Mouse (Mus musculus): ENCODE results near the gene Gbp2. TPM values are rescaled to one million over a fixed set of nuclear protein-coding genes. Genes with fewer than 3 reads are reported as not detected.
A peak's percentile ranks its signal among the peaks of the same experiment; 100 is the strongest.
"Not testable (repeated sequence)": the region's sequence is repeated elsewhere in the genome, so short reads cannot be mapped to it uniquely, and the experiment has no call there.

Gene Gbp2
- polyA plus RNA-seq, 1 experiment from 2014 or later, result 0.10 TPM

- Histone ChIP-seq H3K4me3 (replicated peaks) (no peak overlapping the region), H3K36me3 (no peaks in the 10 kb centered on the region), H3K9me3 (no peaks in the 10 kb centered on the region), H3K9ac (replicated peaks) (no peak overlapping the region), H3K4me2 (no peak overlapping the region), H3K4me1 (replicated peaks) (no peaks in the 10 kb centered on the region), H3K27ac (no peak overlapping the region), H3K27me3 (no peaks in the 10 kb centered on the region)
- WGBS, result 43% methylated on average over 1 of the region's 1 CpGs
- ATAC-seq (ENCODE audit: insufficient number of reproducible peaks, insufficient read depth, low FRiP score, low TSS enrichment, low read depth), result no peak
Observed at GRCm38 (mm10) chr3:142619606-142620005, 796 bp upstream of the Gbp2 start.

GRCm38 (mm10) chr3:142620956-142621562, 657 bp downstream of the Gbp2 start:
- no peaks in the 10 kb centered on the region for H3K9me3 ChIP-seq
- H3K4me2 ChIP-seq, result no peak overlapping the region
- H3K36me3 ChIP-seq, result no peaks in the 10 kb centered on the region
- 50% methylated on average over 3 of the region's 3 CpGs for WGBS
- H3K4me1 ChIP-seq (replicated peaks), result no peaks in the 10 kb centered on the region
- no peak overlapping the region for H3K9ac ChIP-seq (replicated peaks)
- H3K27me3 ChIP-seq, result no peaks in the 10 kb centered on the region
- ATAC-seq (ENCODE audit: insufficient number of reproducible peaks, insufficient read depth, low FRiP score, low TSS enrichment, low read depth), result no peak
- no peak overlapping the region for H3K27ac ChIP-seq
- H3K4me3 ChIP-seq (replicated peaks), result no peak overlapping the region

- ATAC-seq (ENCODE audit: insufficient number of reproducible peaks, insufficient read depth, low FRiP score, low TSS enrichment, low read depth), result no peak
- H3K27me3 ChIP-seq, result no peaks in the 10 kb centered on the region
- 70% methylated on average over 8 of the region's 8 CpGs for WGBS
- H3K27ac ChIP-seq, result no peak overlapping the region
- H3K36me3 ChIP-seq, result no peaks in the 10 kb centered on the region
- no peak overlapping the region for H3K9ac ChIP-seq (replicated peaks)
- no peak overlapping the region for H3K4me3 ChIP-seq (replicated peaks)
- H3K4me1 ChIP-seq (replicated peaks), result no peaks in the 10 kb centered on the region
- no peaks in the 10 kb centered on the region for H3K9me3 ChIP-seq
- no peak overlapping the region for H3K4me2 ChIP-seq
Observed at GRCm38 (mm10) chr3:142630385-142630784, 10.0 kb downstream of the Gbp2 start.

GRCm38 (mm10) chr3:142640201-142640600, 19.8 kb downstream of the Gbp2 start:
- Histone ChIP-seq H3K9me3 (no peaks in the 10 kb centered on the region), H3K9ac (replicated peaks) (no peak overlapping the region), H3K4me2 (peak overlapping the region; percentile 19; the same call in 1 of the 2 replicates), H3K27me3 (no peaks in the 10 kb centered on the region), H3K27ac (no peak overlapping the region), H3K36me3 (no peaks in the 10 kb centered on the region), H3K4me3 (replicated peaks) (no peak overlapping the region), H3K4me1 (replicated peaks) (peaks cover 5% of the 10 kb centered on the region; the same call in 1 of the 2 replicates)
- ATAC-seq (ENCODE audit: insufficient number of reproducible peaks, insufficient read depth, low FRiP score, low TSS enrichment, low read depth), result no peak
- WGBS, result 6% methylated on average over 9 of the region's 9 CpGs

GRCm38 (mm10) chr3:142645949-142646348, 25.5 kb downstream of the Gbp2 start:
- H3K4me1 ChIP-seq (replicated peaks); ATAC-seq (ENCODE audit: insufficient number of reproducible peaks, insufficient read depth, low FRiP score, low TSS enrichment, low read depth); H3K36me3 ChIP-seq; H3K9me3 ChIP-seq; H3K4me2 ChIP-seq; H3K4me3 ChIP-seq (replicated peaks); H3K27ac ChIP-seq; H3K9ac ChIP-seq (replicated peaks); H3K27me3 ChIP-seq: not testable (repeated sequence)
- 19% methylated on average over 2 of the region's 2 CpGs for WGBS

- ATAC-seq (ENCODE audit: insufficient number of reproducible peaks, insufficient read depth, low FRiP score, low TSS enrichment, low read depth); H3K27ac ChIP-seq; H3K4me3 ChIP-seq (replicated peaks); H3K4me2 ChIP-seq; H3K36me3 ChIP-seq; H3K9ac ChIP-seq (replicated peaks); H3K9me3 ChIP-seq; H3K4me1 ChIP-seq (replicated peaks); H3K27me3 ChIP-seq: not testable (repeated sequence)
- WGBS, result 57% methylated on average over 7 of the region's 7 CpGs
Observed at GRCm38 (mm10) chr3:142647836-142648235, 27.4 kb downstream of the Gbp2 start.

GRCm38 (mm10) chr3:142650205-142650604, 29.8 kb downstream of the Gbp2 start:
- 13% methylated on average over 2 of the region's 2 CpGs for WGBS
- Histone ChIP-seq H3K9ac (replicated peaks) (no peak overlapping the region), H3K27me3 (no peaks in the 10 kb centered on the region), H3K9me3 (no peaks in the 10 kb centered on the region), H3K27ac (no peak overlapping the region), H3K4me2 (no peak overlapping the region), H3K4me3 (replicated peaks) (no peak overlapping the region), H3K36me3 (no peaks in the 10 kb centered on the region), H3K4me1 (replicated peaks) (no peaks in the 10 kb centered on the region)
- no peak for ATAC-seq (ENCODE audit: insufficient number of reproducible peaks, insufficient read depth, low FRiP score, low TSS enrichment, low read depth)

GRCm38 (mm10) chr3:142664723-142665122, 44.3 kb downstream of the Gbp2 start:
- 95% methylated on average over 8 of the region's 8 CpGs for WGBS
- H3K9me3 ChIP-seq, result peaks cover 7% of the 10 kb centered on the region; the same call in 1 of the 2 replicates
- H3K4me2 ChIP-seq, result no peak overlapping the region

GRCm38 (mm10) chr3:142674607-142675006, 54.2 kb downstream of the Gbp2 start:
- Histone ChIP-seq H3K9me3 (no peaks in the 10 kb centered on the region), H3K36me3 (no peaks in the 10 kb centered on the region), H3K27ac (no peak overlapping the region), H3K4me1 (replicated peaks) (no peaks in the 10 kb centered on the region), H3K9ac (replicated peaks) (no peak overlapping the region), H3K27me3 (no peaks in the 10 kb centered on the region), H3K4me3 (replicated peaks) (no peak overlapping the region), H3K4me2 (no peak overlapping the region)
- no peak for ATAC-seq (ENCODE audit: insufficient number of reproducible peaks, insufficient read depth, low FRiP score, low TSS enrichment, low read depth)
- WGBS, result 79% methylated on average over 1 of the region's 1 CpGs

More at GRCm38 (mm10) chr3:142664723-142665122, 44.3 kb downstream of the Gbp2 start:
- no peaks in the 10 kb centered on the region for H3K27me3 ChIP-seq
- no peak for ATAC-seq (ENCODE audit: insufficient number of reproducible peaks, insufficient read depth, low FRiP score, low TSS enrichment, low read depth)
- no peaks in the 10 kb centered on the region for H3K4me1 ChIP-seq (replicated peaks)
- H3K9ac ChIP-seq (replicated peaks), result no peak overlapping the region
- H3K36me3 ChIP-seq, result no peaks in the 10 kb centered on the region
- H3K4me3 ChIP-seq (replicated peaks), result no peak overlapping the region
- H3K27ac ChIP-seq, result no peak overlapping the region

Small RNA genes lying within 50 kb of the gene (microRNA-seq; reads per million reads assigned to microRNA genes)
- gene Mir6381, result not detected

Other genes with a start within 250 kb of the Gbp2 start
- 12.1 and 14.2 TPM in 2 replicates for gene Pdlim5, start 224.9 kb upstream of the Gbp2 start, polyA plus RNA-seq (2016; fragmentation: Nextera tagmentation; extraction: Ambion mirVana)
- not detected in 2 replicates for gene Gbp5, start 126.6 kb upstream of the Gbp2 start, polyA plus RNA-seq (2016; fragmentation: Nextera tagmentation; extraction: Ambion mirVana)
- gene Gbp7, start 90.3 kb upstream of the Gbp2 start, polyA plus RNA-seq (2016; fragmentation: Nextera tagmentation; extraction: Ambion mirVana), result 1.5 and 2.0 TPM in 2 replicates
- 0.65 and 0.69 TPM in 2 replicates for gene Gbp3, start 60.6 kb upstream of the Gbp2 start, polyA plus RNA-seq (2016; fragmentation: Nextera tagmentation; extraction: Ambion mirVana)
- gene Gbp2b, start 25.8 kb upstream of the Gbp2 start, polyA plus RNA-seq (2016; fragmentation: Nextera tagmentation; extraction: Ambion mirVana), result not detected in 2 replicates
- gene Kyat3, start 80.4 kb downstream of the Gbp2 start, polyA plus RNA-seq (2016; fragmentation: Nextera tagmentation; extraction: Ambion mirVana), result 15.3 and 15.7 TPM in 2 replicates
- 90.3 and 91.6 TPM in 2 replicates for gene Gtf2b, start 144.4 kb downstream of the Gbp2 start, polyA plus RNA-seq (2016; fragmentation: Nextera tagmentation; extraction: Ambion mirVana)